Mouse (Mus musculus): ENCODE results near the gene Gjb6.

The Gjb6 gene

DNA sequence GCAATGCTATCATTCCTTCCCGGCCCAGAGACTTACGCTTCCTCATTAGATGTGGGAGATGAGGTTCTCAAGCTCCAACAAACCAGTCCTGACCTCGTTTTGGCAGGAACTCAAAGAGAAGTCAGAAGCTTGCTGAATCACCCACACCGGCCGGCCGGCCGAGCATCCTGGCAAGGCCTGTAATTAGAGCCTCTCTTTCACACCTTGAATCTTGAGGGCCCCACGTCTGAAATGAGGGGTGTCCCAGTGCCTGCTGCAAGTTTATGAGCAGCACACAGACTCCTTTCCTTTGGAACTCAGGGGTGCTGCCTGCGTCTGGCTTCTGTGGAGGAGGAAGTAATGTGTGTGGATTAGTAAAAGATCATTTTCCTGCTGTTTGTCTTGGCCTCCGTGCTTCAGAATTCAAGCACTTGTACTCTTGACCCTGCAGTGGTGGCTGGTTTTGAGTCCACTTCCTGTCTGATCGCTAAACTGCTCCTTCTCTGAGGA, 49.2 kb downstream of the Gjb6 start:
- DNase-seq (ENCODE audit: low spot score in 2 of 2): no peak

DNA sequence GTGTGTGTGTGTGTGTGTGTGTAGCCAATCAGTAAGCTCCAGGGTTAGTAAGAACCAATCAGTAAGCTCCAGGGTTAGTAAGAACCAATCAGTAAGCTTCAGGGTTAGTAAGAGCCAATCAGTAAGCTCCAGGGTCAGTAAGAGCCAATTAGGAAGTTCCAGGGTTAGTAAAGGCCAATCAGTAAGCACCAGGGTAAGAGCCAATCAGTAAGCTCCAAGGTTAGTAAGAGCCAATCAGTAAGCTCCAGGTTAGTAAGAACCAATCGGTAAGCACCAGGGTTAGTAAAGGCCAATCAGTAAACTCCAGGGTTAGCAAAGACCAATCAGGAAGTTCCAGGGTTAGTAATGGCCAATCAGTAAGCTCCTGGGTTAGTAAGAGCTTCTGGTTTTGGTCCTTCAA, 50.5 kb downstream of the Gjb6 start:
- no peak for DNase-seq (ENCODE audit: low spot score in 2 of 2)

DNA sequence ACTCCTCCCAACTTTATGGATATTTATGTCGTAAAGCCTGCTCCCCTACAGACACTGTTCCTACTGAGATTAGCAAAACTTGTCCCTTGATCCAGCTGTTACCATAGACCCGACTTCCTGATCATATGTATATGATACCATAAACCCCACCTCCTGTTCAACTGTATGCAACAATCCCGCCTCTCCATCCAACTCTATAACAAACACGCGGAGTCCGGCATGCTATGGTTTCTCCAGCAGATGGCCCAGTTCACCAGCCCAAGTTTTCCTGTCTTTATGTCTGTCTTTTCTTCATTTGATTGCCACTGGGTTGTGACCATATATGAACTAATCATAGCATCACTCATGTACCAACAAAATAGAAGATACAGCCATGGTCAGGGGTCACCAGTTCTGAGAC, 57.9 kb downstream of the Gjb6 start:
- no peak for DNase-seq (ENCODE audit: low spot score in 2 of 2)
